Mouse (Mus musculus) ES-E14 (cell line): ENCODE measurements around the gene Kdelr3.

Source experiments
- MAFK ChIP-seq: IDR thresholded peaks from 2 replicates; pipeline ENCODE4 v1.6.1; 2014; ENCODE audit warnings: mild to moderate bottlenecking, low read depth, low read length, inconsistent platforms; ENCODE audit not compliant: insufficient read depth
- ZC3H11A ChIP-seq: IDR thresholded peaks from 2 replicates; pipeline ENCODE4 v1.6.1; 2012; ENCODE audit warnings: low read depth, mild to moderate bottlenecking, inconsistent platforms, low read length, borderline replicate concordance

DNA sequence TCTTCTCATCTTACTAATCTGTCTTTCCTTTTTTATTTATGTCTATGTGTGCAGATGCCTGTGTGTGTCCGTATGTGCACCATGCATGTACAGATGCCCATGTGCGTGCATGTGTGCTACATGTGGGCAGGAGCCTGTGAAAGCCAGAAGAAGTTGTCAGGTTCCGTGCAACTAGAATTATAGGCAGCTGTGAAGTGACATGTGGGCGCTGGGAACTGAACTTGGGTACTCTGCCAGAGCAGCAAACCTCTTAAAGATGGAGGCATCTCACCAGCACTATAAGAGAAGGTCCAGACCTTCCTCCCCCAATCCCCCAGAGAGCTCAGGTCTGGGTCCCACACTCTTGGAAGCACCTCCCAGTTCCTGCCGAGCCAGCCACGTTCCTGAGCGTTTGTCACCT lies 9.8 kb upstream of the Kdelr3 start:
- TF ChIP-seq ZC3H11A (no peak), MAFK (no peak)
